Mouse (Mus musculus) heart, postnatal 0 days (tissue): Measurements from ENCODE around the gene Sash1. TPM values are rescaled to one million over a fixed set of nuclear protein-coding genes. Genes with fewer than 3 reads are reported as not detected.
A peak's percentile ranks its signal among the peaks of the same experiment; 100 is the strongest.

Experiments
- ATAC-seq: fragments of 200-750 bp; cut with Nextera tagmentation; 2 replicates; pipeline ENCODE4 v1.8.0; 2017; ENCODE audit warnings: low read depth, moderate number of reproducible peaks, moderate library complexity; ENCODE audit not compliant: insufficient read depth
- DNase-seq: peaks from one replicate; pipeline ENCODE4 v3.0.0-alpha.2; 2016; ENCODE audit warnings: low spot score
- H3K27ac ChIP-seq: fragments of 300-500 bp; sonication (generic); 2 replicates; pipeline ENCODE4 v1.5.1; 2014; ENCODE audit warnings: low read depth, mild to moderate bottlenecking
- H3K27me3 ChIP-seq: fragments of 300-500 bp; sonication (generic); 2 replicates; pipeline ENCODE4 v1.6.1; 2014; ENCODE audit warnings: low read length, mixed read lengths; ENCODE audit not compliant: control insufficient read depth, insufficient read depth
- H3K36me3 ChIP-seq: fragments of 300-500 bp; sonication (generic); replicated peaks from 2 replicates; pipeline ENCODE4 v1.6.1; 2014; ENCODE audit warnings: low read length, mixed read lengths; ENCODE audit not compliant: control insufficient read depth, insufficient read depth
- H3K4me1 ChIP-seq: fragments of 300-500 bp; sonication (generic); 2 replicates; pipeline ENCODE4 v1.6.1; 2014; ENCODE audit warnings: antibody characterized with exemption; ENCODE audit not compliant: control insufficient read depth, insufficient read depth
- H3K4me2 ChIP-seq: fragments of 300-500 bp; sonication (generic); 2 replicates; pipeline ENCODE4 v1.6.1; 2014; ENCODE audit warnings: low read depth, mild to moderate bottlenecking, low read length, moderate library complexity
- H3K4me3 ChIP-seq: fragments of 300-500 bp; sonication (generic); 2 replicates; pipeline ENCODE4 v1.5.1; 2014; ENCODE audit warnings: low read depth, low read length
- H3K9ac ChIP-seq: fragments of 300-500 bp; sonication (generic); replicated peaks from 2 replicates; pipeline ENCODE4 v1.6.1; 2014; ENCODE audit warnings: low read depth, low read length, mixed read lengths
- H3K9me3 ChIP-seq: fragments of 300-500 bp; sonication (generic); replicated peaks from 2 replicates; pipeline ENCODE4 v1.6.1; 2016; ENCODE audit warnings: low read length; ENCODE audit not compliant: control insufficient read depth
- CTCF ChIP-seq: IDR thresholded peaks from 2 replicates; pipeline ENCODE4 v1.5.1; 2016; ENCODE audit warnings: antibody characterized with exemption, control low read depth, low read depth
- EP300 ChIP-seq: IDR thresholded peaks from 2 replicates; pipeline ENCODE4 v1.6.1; 2016; ENCODE audit warnings: antibody characterized with exemption, low read depth
- WGBS: fragments of 180-500 bp; shearing (Covaris S2); extraction: QIAGEN DNeasy Blood & Tissue Kit; methylation state at CpG from one replicate; pipeline ENCODE4 v1.1.7; 2014; 5-methylcytosine and 5-hydroxymethylcytosine counted together
- polyA plus RNA-seq: library from polyadenylated mRNA; unstranded; fragments of >200 nt; fragmentation: Nextera tagmentation; extraction: Ambion mirVana; gene quantifications from 2 replicates; pipeline ENCODE4 v1.2.1, GENCODE M21; 2015
- total RNA-seq: library from RNA; depleted of rRNA; stranded (reverse); fragments of >200 nt; gene quantifications from 2 replicates; pipeline ENCODE4 v1.2.3, GENCODE M21; 2014; ENCODE audit warnings: low replicate concordance

The Sash1 gene
- total and polyA plus RNA-seq, 2 experiments from 2014 or later = 3.9 to 18.3 TPM

GRCm38 (mm10) chr10:8761656-8762055, 124.2 kb downstream of the Sash1 start:
- TF ChIP-seq EP300 (no peak), CTCF (no peak)
- Histone ChIP-seq H3K9me3 (no peaks in the 10 kb centered on the region), H3K36me3 (no peaks in the 10 kb centered on the region), H3K4me1 (peaks cover 8% of the 10 kb centered on the region), H3K4me2 (peak overlapping the region; percentile 63), H3K9ac (peak overlapping the region; percentile 35), H3K4me3 (peak overlapping the region; percentile 36), H3K27ac (peak overlapping the region; percentile 62), H3K27me3 (no peaks in the 10 kb centered on the region)
- 52% methylated on average over 9 of the region's 9 CpGs for WGBS
- ATAC-seq (no peak), DNase-seq (no peak)

GRCm38 (mm10) chr10:8760598-8760997, 125.3 kb downstream of the Sash1 start:
- Histone ChIP-seq H3K36me3 (0 out of 2 replicates have a peak, but pooled peaks cover 3% of the 10 kb centered on the region), H3K27me3 (no peaks in the 10 kb centered on the region), H3K4me2 (peak overlapping the region; percentile 63; the same call in 1 of the 2 replicates), H3K27ac (0 out of 2 replicates have a peak overlapping the region, but pooled peaks have one; percentile 62), H3K9ac (no peak overlapping the region), H3K9me3 (no peaks in the 10 kb centered on the region), H3K4me3 (peak overlapping the region; percentile 36), H3K4me1 (peaks cover 8% of the 10 kb centered on the region)
- ATAC-seq = peak; percentile 32; the same call in 1 of the 2 replicates
- no peak for TF ChIP-seq EP300
- no peak for TF ChIP-seq CTCF
- WGBS = 44% methylated on average over 4 of the region's 4 CpGs
- peak; percentile 59 for DNase-seq

GRCm38 (mm10) chr10:8759228-8759627, 126.6 kb downstream of the Sash1 start:
- Histone ChIP-seq H3K36me3 (0 out of 2 replicates have a peak, but pooled peaks cover 8% of the 10 kb centered on the region), H3K9ac (no peak overlapping the region), H3K4me1 (peaks cover 8% of the 10 kb centered on the region), H3K4me3 (no peak overlapping the region), H3K4me2 (peak overlapping the region; percentile 38), H3K9me3 (no peaks in the 10 kb centered on the region), H3K27me3 (no peaks in the 10 kb centered on the region), H3K27ac (peak overlapping the region; percentile 41)
- TF ChIP-seq CTCF (no peak), EP300 (no peak)
- WGBS = 79% methylated on average over 7 of the region's 7 CpGs
- DNase-seq (no peak), ATAC-seq (no peak)

- H3K4me3 ChIP-seq = 0 out of 2 replicates have a peak overlapping the region, but pooled peaks have one; percentile 6
- no peaks in the 10 kb centered on the region for H3K9me3 ChIP-seq
- 0 out of 2 replicates have a peak, but pooled peaks cover 10% of the 10 kb centered on the region for H3K36me3 ChIP-seq
- H3K27ac ChIP-seq = peak overlapping the region; percentile 76
- no peak overlapping the region for H3K9ac ChIP-seq
- no peaks in the 10 kb centered on the region for H3K4me1 ChIP-seq
- DNase-seq = peak; percentile 30
- ATAC-seq = 0 out of 2 replicates have a peak, but pooled peaks have one; percentile 14
- TF ChIP-seq CTCF = no peak
- no peak for TF ChIP-seq EP300
- 63% methylated on average over 21 of the region's 21 CpGs for WGBS
- H3K4me2 ChIP-seq = peak overlapping the region; percentile 31
- no peaks in the 10 kb centered on the region for H3K27me3 ChIP-seq
Measured at GRCm38 (mm10) chr10:8757429-8757931, 128.4 kb downstream of the Sash1 start.

- H3K27me3 ChIP-seq = no peaks in the 10 kb centered on the region
- H3K9me3 ChIP-seq = no peaks in the 10 kb centered on the region
- peak overlapping the region; percentile 76 for H3K27ac ChIP-seq
- peak overlapping the region; percentile 31 for H3K4me2 ChIP-seq
- H3K4me1 ChIP-seq = no peaks in the 10 kb centered on the region
- H3K36me3 ChIP-seq = 0 out of 2 replicates have a peak, but pooled peaks cover 12% of the 10 kb centered on the region
- TF ChIP-seq CTCF = no peak
- no peak for TF ChIP-seq EP300
- no peak overlapping the region for H3K4me3 ChIP-seq
- ATAC-seq (no peak), DNase-seq (no peak)
- no peak overlapping the region for H3K9ac ChIP-seq
- 63% methylated on average over 11 of the region's 11 CpGs for WGBS
Measured at GRCm38 (mm10) chr10:8756604-8757354, 129.1 kb downstream of the Sash1 start.
